Mouse (Mus musculus) right cerebral cortex, postnatal 36 days (tissue): ENCODE measurements around the gene Nucb2.

Experiments used
- DNase-seq, 2 experiments: peaks; one replicate each; pipeline ENCODE4 v3.0.0; 2022; ENCODE audit warnings: low spot score in 2 of 2, mixed read lengths in 1 of 2

Gene Nucb2

GRCm38 (mm10) chr7:116503879-116504817 is at the start of gene Nucb2:
TSS of gene Nucb2 (plus strand) at chr7:116504369.
- peak; percentile 99 for DNase-seq

DNA sequence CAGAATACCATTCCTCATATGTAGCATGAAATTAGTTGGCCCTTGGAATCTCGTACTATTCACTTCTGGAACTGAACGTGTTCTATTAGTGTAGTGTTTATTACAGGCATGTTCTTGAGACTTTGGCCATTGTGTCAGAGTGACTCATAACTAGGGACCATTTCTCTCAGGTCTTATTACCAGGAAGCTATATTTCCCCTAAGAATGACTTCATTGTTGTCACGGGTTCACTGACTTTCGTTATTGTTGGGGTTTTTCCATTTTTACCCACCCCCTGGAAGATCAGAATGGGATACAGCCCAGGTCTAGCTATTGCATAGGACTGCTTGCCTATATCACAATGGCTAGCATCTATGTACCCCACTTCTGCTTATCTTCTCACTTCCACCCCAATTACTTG is 47.2 kb upstream of the Nucb2 start:
- DNase-seq: no peak

- no peak for DNase-seq
Measured at GRCm38 (mm10) chr7:116457391-116457790, 46.8 kb upstream of the Nucb2 start.

DNA sequence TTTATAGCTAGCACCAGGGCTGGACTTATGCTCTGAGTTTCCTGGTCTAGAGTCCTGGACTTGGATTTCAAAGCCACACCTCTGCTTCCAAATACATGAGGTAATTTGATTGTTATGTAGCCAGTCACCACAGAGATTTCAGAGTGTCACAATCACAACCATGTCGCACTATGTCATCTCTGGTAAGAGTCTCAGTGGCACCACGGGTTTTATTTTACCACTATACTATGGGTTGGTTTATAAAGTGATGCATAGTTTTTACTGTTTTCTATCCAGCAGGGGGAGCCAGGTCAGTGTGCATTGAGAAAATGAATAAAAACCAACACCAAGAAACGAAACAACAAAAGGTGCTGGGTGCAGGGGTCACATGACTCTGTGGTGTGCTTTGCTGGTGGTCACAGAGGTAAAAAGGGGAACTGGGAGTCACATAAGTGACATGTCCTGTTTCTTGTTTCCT is 45.2 kb upstream of the Nucb2 start:
- DNase-seq: no peak

DNA sequence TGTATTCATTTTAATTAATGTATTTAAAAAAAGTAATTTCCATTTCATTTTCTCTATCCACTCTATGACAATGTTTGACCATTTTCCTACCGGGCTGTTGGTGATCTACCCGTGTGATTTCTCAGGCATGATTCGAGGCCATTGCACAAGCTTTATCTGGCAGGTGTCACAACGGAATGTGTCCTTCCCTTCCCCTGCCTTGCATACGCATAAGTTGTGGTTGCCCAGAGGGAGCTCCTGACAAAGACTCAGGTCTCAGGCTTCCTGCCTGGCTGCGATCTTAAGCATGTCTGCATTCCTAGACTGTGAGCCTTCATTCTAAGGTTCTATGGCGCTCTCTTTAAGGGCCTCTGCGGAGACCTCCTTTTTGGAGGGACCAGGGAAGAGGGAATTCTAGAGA is 42.1 kb upstream of the Nucb2 start:
- no peak for DNase-seq

DNA sequence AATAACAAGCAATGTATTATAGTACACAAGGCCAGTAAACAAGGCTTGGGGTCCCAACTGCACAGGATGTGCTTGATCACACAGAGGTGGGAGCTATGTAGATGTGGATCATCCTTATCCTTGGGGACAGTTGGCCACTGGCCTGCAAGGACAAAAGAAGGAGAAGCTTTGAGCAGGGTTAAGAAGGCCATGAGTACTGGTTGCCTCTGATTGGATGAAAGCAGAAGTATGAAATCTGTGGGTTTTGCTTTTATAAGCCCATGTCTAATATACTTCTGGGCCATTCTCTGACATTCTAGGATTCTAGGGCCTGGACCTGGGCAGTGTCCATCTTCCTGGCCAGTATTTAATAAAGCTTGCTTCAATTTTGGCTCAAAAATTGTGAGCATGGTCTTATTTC is 28.3 kb upstream of the Nucb2 start:
- no peak for DNase-seq

DNA sequence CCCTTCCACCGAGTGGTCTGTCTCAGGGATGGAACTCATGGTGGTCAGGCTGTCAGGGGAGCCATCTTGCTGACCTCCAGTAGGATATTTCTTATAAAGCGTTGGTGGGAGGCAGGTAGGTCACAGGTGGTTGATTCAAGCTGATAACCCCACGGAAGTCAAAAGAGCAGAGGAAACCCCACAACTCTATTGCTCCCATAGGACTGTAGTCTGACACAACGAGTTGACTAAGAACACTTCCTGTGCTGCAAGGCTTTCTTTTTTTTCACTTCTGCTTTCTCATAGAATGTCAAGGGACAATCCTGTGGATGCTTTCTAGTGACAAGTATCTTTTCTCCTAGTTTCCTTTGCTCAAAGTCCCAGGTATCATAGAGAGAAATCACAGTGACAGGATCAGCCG is 27.9 kb upstream of the Nucb2 start:
- no peak for DNase-seq

GRCm38 (mm10) chr7:116483106-116483505 is 21.1 kb upstream of the Nucb2 start:
- DNase-seq: no peak

GRCm38 (mm10) chr7:116483782-116484181 is 20.4 kb upstream of the Nucb2 start:
- DNase-seq: no peak

- DNase-seq: no peak
Measured at GRCm38 (mm10) chr7:116484213-116484612, 20.0 kb upstream of the Nucb2 start.

- DNase-seq: no peak
Measured at GRCm38 (mm10) chr7:116485062-116485601, 19.0 kb upstream of the Nucb2 start.

- DNase-seq: no peak
Measured at GRCm38 (mm10) chr7:116491113-116491512, 13.1 kb upstream of the Nucb2 start.

GRCm38 (mm10) chr7:116493267-116494003 is 10.7 kb upstream of the Nucb2 start:
- DNase-seq: no peak

GRCm38 (mm10) chr7:116494618-116495017 is 9.6 kb upstream of the Nucb2 start:
- DNase-seq: no peak

DNA sequence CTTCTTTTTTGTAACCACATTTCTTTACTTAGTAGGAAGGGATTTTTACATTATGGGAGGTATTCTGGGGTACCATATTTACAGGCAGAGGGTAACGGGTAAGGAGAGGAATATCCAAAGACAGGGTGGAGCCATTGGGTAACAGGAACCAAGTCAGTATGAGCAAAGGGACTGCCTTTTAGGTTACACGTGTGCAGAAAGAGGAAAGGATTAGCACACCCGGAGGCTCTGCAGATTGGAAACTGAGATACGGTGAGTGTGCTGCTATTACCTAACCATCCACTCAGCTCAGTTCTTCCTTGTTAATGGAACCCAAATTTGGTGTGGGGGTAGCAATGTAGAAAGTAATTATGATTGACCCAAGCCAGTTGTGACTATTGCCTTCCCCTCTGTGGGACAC is 7.4 kb upstream of the Nucb2 start:
- DNase-seq: no peak

- no peak for DNase-seq
Measured at GRCm38 (mm10) chr7:116504818-116505170, 625 bp downstream of the Nucb2 start.

GRCm38 (mm10) chr7:116514030-116514429 is 9.9 kb downstream of the Nucb2 start:
- no peak for DNase-seq

- no peak for DNase-seq
Measured at GRCm38 (mm10) chr7:116514546-116514945, 10.4 kb downstream of the Nucb2 start.

- DNase-seq: no peak
Measured at GRCm38 (mm10) chr7:116515059-116515458, 10.9 kb downstream of the Nucb2 start.

- DNase-seq: no peak
Measured at GRCm38 (mm10) chr7:116515514-116516135, 11.5 kb downstream of the Nucb2 start.

DNA sequence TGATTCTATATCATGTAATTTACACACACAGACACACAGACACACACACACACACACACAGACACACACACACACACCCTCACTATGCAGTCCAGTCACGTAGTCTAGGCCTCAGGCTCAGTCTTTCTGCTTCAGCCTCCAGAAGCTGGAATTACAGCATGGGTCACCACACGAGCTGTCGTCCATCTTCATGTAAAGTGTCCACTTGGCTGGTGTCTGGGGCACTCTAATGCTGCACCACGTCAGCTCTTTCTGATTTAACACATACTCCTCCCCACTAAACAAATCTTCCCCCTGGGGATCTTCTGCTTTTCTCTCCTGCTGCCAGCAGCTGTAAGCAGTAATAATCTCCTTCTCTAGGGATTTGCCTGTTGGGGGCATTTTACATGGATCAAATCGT is 13.1 kb downstream of the Nucb2 start:
- DNase-seq: no peak

GRCm38 (mm10) chr7:116518155-116518554 is 14.0 kb downstream of the Nucb2 start:
- DNase-seq: no peak
